Mouse (Mus musculus) MEL (cell line): Measurements from ENCODE around the gene Gm45521.

ENCODE experiments used
- CTCF ChIP-seq, 3 experiments: IDR thresholded peaks in 2 of 3; conservative IDR thresholded peaks in 1 of 3; 2 replicates each; pipeline ENCODE4 v1.5.1; 2011 to 2012; ENCODE audit warnings: low read length in 3 of 3, low read depth in 2 of 3, mild to moderate bottlenecking in 2 of 3, improper control_type of control experiment in 1 of 3, inconsistent platforms in 1 of 3, mixed read lengths in 1 of 3, moderate library complexity in 1 of 3; ENCODE audit not compliant: control insufficient read depth in 1 of 3, insufficient read depth in 1 of 3, poor library complexity in 1 of 3, severe bottlenecking in 1 of 3
- EP300 ChIP-seq, 2 experiments: IDR thresholded peaks; 2 replicates each; pipeline ENCODE4 v1.6.1; 2011; ENCODE audit warnings: improper control_type of control experiment in 2 of 2, low read length in 2 of 2, low read depth in 1 of 2, mild to moderate bottlenecking in 1 of 2
- POLR2A ChIP-seq, 2 experiments: IDR thresholded peaks; 2 replicates each; pipeline ENCODE4 v1.6.1; 2011 to 2012; ENCODE audit warnings: low read length in 2 of 2, mild to moderate bottlenecking in 2 of 2, control low read depth in 1 of 2, improper control_type of control experiment in 1 of 2, low read depth in 1 of 2, moderate library complexity in 1 of 2; ENCODE audit not compliant: control insufficient read depth in 1 of 2, insufficient read depth in 1 of 2, poor library complexity in 1 of 2
- TAL1 ChIP-seq: IDR thresholded peaks from 2 replicates; pipeline ENCODE4 v1.6.1; 2012; ENCODE audit warnings: mild to moderate bottlenecking, inconsistent platforms, low read length, moderate library complexity, mixed read lengths
- ZKSCAN1 ChIP-seq: IDR thresholded peaks from 2 replicates; pipeline ENCODE4 v1.6.1; 2012; ENCODE audit warnings: low read depth, mild to moderate bottlenecking, inconsistent platforms, low read length, improper control_type of control experiment, moderate library complexity

DNA sequence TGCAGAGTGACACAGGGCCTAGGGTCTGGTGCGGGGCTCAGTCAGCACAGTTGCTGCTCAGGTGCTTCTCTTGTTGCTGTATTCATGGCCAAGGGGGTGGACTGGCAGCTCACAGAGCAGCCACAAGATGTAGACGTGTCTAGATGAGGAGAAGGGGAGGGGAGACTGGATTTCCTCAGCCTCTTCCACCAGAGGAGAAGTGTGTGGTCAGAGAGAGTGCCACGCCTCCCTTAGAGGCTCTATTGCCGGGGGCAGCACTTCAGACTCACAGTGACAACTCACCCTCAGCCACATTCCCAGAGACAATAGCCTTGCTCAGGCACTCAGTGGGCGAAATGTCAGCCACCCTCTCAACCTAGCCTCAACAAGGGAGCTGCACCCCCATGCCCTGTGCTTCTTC is 11.8 kb upstream of the Gm45521 start:
- no peak for TF ChIP-seq POLR2A (IDR thresholded peaks at IDR 0.05; ENCODE audit: control insufficient read depth in 1 of 2, insufficient read depth in 1 of 2, low read depth in 1 of 2, low read length in 2 of 2, poor library complexity in 1 of 2)
- no peak for TF ChIP-seq ZKSCAN1
- TF ChIP-seq EP300 (IDR thresholded peaks at IDR 0.05; ENCODE audit: low read depth in 1 of 2, low read length in 2 of 2): no peak
- no peak for TF ChIP-seq CTCF (IDR thresholded peaks at IDR 0.05 in 2 of 3, conservative IDR thresholded peaks at IDR 0.05 in 1 of 3; ENCODE audit: control insufficient read depth in 1 of 3, insufficient read depth in 1 of 3, low read depth in 2 of 3, low read length in 3 of 3, poor library complexity in 1 of 3, severe bottlenecking in 1 of 3)
- TF ChIP-seq TAL1: no peak
